Mouse (Mus musculus) MEL (cell line): ENCODE results near the gene AC124108.1. TPM values are rescaled to one million over a fixed set of nuclear protein-coding genes. Genes with fewer than 3 reads are reported as not detected.

Experiments
- DNase-seq: peaks from one replicate; pipeline ENCODE4 v3.0.0; 2011; ENCODE audit warnings: low read depth, low spot score
- H3K27ac ChIP-seq: 2 replicates; pipeline ENCODE4 v1.5.1; 2012; ENCODE audit warnings: low read depth, mild to moderate bottlenecking, control low read depth, low read length, moderate library complexity; ENCODE audit not compliant: control insufficient read depth
- H3K27me3 ChIP-seq, 2 experiments: fragments of 150-350 bp in 1 of 2; sonication (generic) in 1 of 2; 2 replicates each; pipeline ENCODE4 v1.6.1; 2012; ENCODE audit warnings: low read length in 2 of 2, mild to moderate bottlenecking in 2 of 2, improper control_type of control experiment in 1 of 2, moderate library complexity in 1 of 2; ENCODE audit not compliant: insufficient read depth in 2 of 2, control insufficient read depth in 1 of 2
- H3K36me3 ChIP-seq, 2 experiments: 2 replicates each; pipeline ENCODE4 v1.6.1; 2012 to 2014; ENCODE audit warnings: low read length in 2 of 2, improper control_type of control experiment in 1 of 2, inconsistent platforms in 1 of 2, mild to moderate bottlenecking in 1 of 2; ENCODE audit not compliant: insufficient read depth in 2 of 2, control insufficient read depth in 1 of 2
- H3K4me1 ChIP-seq, 2 experiments: fragments of 150-350 bp in 1 of 2; sonication (generic) in 1 of 2; 2 replicates each; pipeline ENCODE4 v1.6.1; 2012; ENCODE audit warnings: low read length in 2 of 2, improper control_type of control experiment in 1 of 2, mild to moderate bottlenecking in 1 of 2; ENCODE audit not compliant: insufficient read depth in 2 of 2, control insufficient read depth in 1 of 2
- H3K4me3 ChIP-seq, 2 experiments: fragments of 150-350 bp in 1 of 2; sonication (generic) in 1 of 2; 2 replicates each; pipeline ENCODE4 v1.5.1; 2012; ENCODE audit warnings: low read depth in 2 of 2, low read length in 2 of 2, mild to moderate bottlenecking in 2 of 2, moderate library complexity in 2 of 2, control low read depth in 1 of 2, improper control_type of control experiment in 1 of 2; ENCODE audit not compliant: control insufficient read depth in 1 of 2, insufficient read depth in 1 of 2
- H3K79me2 ChIP-seq: 2 replicates; pipeline ENCODE4 v1.6.1; 2012; ENCODE audit warnings: mild to moderate bottlenecking, low read length, moderate library complexity; ENCODE audit not compliant: control insufficient read depth, poor library complexity, insufficient read depth
- H3K9ac ChIP-seq: 2 replicates; pipeline ENCODE4 v1.6.1; 2012; ENCODE audit warnings: low read depth, mild to moderate bottlenecking, control low read depth, low read length, moderate library complexity; ENCODE audit not compliant: control insufficient read depth, poor library complexity, severe bottlenecking
- H3K9me3 ChIP-seq: fragments of 150-350 bp; sonication (generic); replicated peaks from 2 replicates; pipeline ENCODE4 v1.6.1; 2012; ENCODE audit warnings: mild to moderate bottlenecking, low read length, improper control_type of control experiment, moderate library complexity; ENCODE audit not compliant: insufficient read depth
- CHD2 ChIP-seq: IDR thresholded peaks from 2 replicates; pipeline ENCODE4 v1.6.1; 2011; ENCODE audit warnings: low read length, improper control_type of control experiment
- E2F4 ChIP-seq: IDR thresholded peaks from 2 replicates; pipeline ENCODE4 v1.6.1; 2011; ENCODE audit warnings: low read depth, low read length, improper control_type of control experiment, borderline replicate concordance
- EP300 ChIP-seq, 2 experiments: IDR thresholded peaks; 2 replicates each; pipeline ENCODE4 v1.6.1; 2011; ENCODE audit warnings: improper control_type of control experiment in 2 of 2, low read length in 2 of 2, low read depth in 1 of 2, mild to moderate bottlenecking in 1 of 2
- GABPA ChIP-seq: IDR thresholded peaks from 2 replicates; pipeline ENCODE4 v1.6.1; 2012; ENCODE audit warnings: low read depth, mild to moderate bottlenecking, inconsistent platforms, low read length, improper control_type of control experiment, moderate library complexity
- GATA1 ChIP-seq: IDR thresholded peaks from 2 replicates; pipeline ENCODE4 v1.6.1; 2011; ENCODE audit warnings: low read depth, low read length, improper control_type of control experiment
- HCFC1 ChIP-seq: IDR thresholded peaks from 2 replicates; pipeline ENCODE4 v1.6.1; 2012; ENCODE audit warnings: low read depth, mild to moderate bottlenecking, inconsistent platforms, low read length, improper control_type of control experiment, moderate library complexity
- JUND ChIP-seq: IDR thresholded peaks from 2 replicates; pipeline ENCODE4 v1.6.1; 2011; ENCODE audit warnings: low read depth, mild to moderate bottlenecking, improper control_type of control experiment, low read length
- MAFK ChIP-seq: IDR thresholded peaks from 2 replicates; pipeline ENCODE4 v1.6.1; 2011; ENCODE audit warnings: low read depth, mild to moderate bottlenecking, low read length, improper control_type of control experiment, borderline replicate concordance
- MAX ChIP-seq: IDR thresholded peaks from 2 replicates; pipeline ENCODE4 v1.6.1; 2011; ENCODE audit warnings: low read length, improper control_type of control experiment
- MEF2A ChIP-seq: IDR thresholded peaks from 2 replicates; pipeline ENCODE4 v1.6.1; 2014; ENCODE audit warnings: low read depth, mild to moderate bottlenecking, inconsistent platforms, low read length, improper control_type of control experiment; ENCODE audit not compliant: poor library complexity, insufficient replicate concordance, severe bottlenecking; ENCODE audit errors: extremely low read depth
- MYC ChIP-seq: IDR thresholded peaks from 2 replicates; pipeline ENCODE4 v1.6.1; 2011; ENCODE audit warnings: low read depth, mild to moderate bottlenecking, low read length, improper control_type of control experiment, moderate library complexity
- NELFE ChIP-seq: IDR thresholded peaks from 2 replicates; pipeline ENCODE4 v1.6.1; 2011; ENCODE audit warnings: low read depth, low read length, improper control_type of control experiment
- POLR2A ChIP-seq, 2 experiments: IDR thresholded peaks; 2 replicates each; pipeline ENCODE4 v1.6.1; 2011 to 2012; ENCODE audit warnings: low read length in 2 of 2, mild to moderate bottlenecking in 2 of 2, control low read depth in 1 of 2, improper control_type of control experiment in 1 of 2, low read depth in 1 of 2, moderate library complexity in 1 of 2; ENCODE audit not compliant: control insufficient read depth in 1 of 2, insufficient read depth in 1 of 2, poor library complexity in 1 of 2
- POLR2AphosphoS2 ChIP-seq: IDR thresholded peaks from 2 replicates; pipeline ENCODE4 v1.6.1; 2011; ENCODE audit warnings: low read length, improper control_type of control experiment
- POLR2AphosphoS5 ChIP-seq: IDR thresholded peaks from 2 replicates; pipeline ENCODE4 v1.6.1; 2012; ENCODE audit warnings: low read depth, borderline replicate concordance, mild to moderate bottlenecking, inconsistent platforms, low read length, moderate library complexity, mixed read lengths
- RCOR1 ChIP-seq: IDR thresholded peaks from 2 replicates; pipeline ENCODE4 v1.6.1; 2012; ENCODE audit warnings: low read depth, mild to moderate bottlenecking, inconsistent platforms, low read length, improper control_type of control experiment
- SIN3A ChIP-seq: IDR thresholded peaks from 2 replicates; pipeline ENCODE4 v1.6.1; 2012; ENCODE audit warnings: low read length, improper control_type of control experiment, inconsistent platforms
- SMC3 ChIP-seq: IDR thresholded peaks from 2 replicates; pipeline ENCODE4 v1.6.1; 2011; ENCODE audit warnings: low read depth, low read length, improper control_type of control experiment
- TAL1 ChIP-seq: IDR thresholded peaks from 2 replicates; pipeline ENCODE4 v1.6.1; 2012; ENCODE audit warnings: mild to moderate bottlenecking, inconsistent platforms, low read length, moderate library complexity, mixed read lengths
- TBP ChIP-seq: IDR thresholded peaks from 2 replicates; pipeline ENCODE4 v1.8.0; 2011; ENCODE audit warnings: low read depth, low read length, improper control_type of control experiment
- ZNF384 ChIP-seq: IDR thresholded peaks from 2 replicates; pipeline ENCODE4 v1.6.1; 2012; ENCODE audit warnings: low read depth, mild to moderate bottlenecking, inconsistent platforms, low read length, improper control_type of control experiment
- polyA plus RNA-seq, 2 experiments: library from polyadenylated mRNA; stranded (reverse) in 1 of 2; unstranded in 1 of 2; fragments of >175 nt in 1 of 2; fragments of >200 nt in 1 of 2; gene quantifications; 2 replicates each; pipeline versions ENCODE4 v1.2.1 to v1.2.4; 2012; ENCODE audit warnings: low replicate concordance in 2 of 2, low read depth in 1 of 2; ENCODE audit not compliant: insufficient read length in 2 of 2, insufficient read depth in 1 of 2, missing spikeins in 1 of 2
- total RNA-seq: library from RNA; depleted of rRNA; stranded (reverse); fragments of 300-350 nt; gene quantifications from 2 replicates; pipeline ENCODE4 v1.2.3, GENCODE M21; 2012

AC124108.1 gene
- total and polyA plus RNA-seq, 3 experiments: not detected

- Histone ChIP-seq H3K4me3 (no peak overlapping the region), H3K4me1 (no peaks in the 10 kb centered on the region), H3K9me3 (no peaks in the 10 kb centered on the region), H3K9ac (no peak overlapping the region), H3K27me3 (peaks cover 31 to 40% of the 10 kb centered on the region in 2 experiments), H3K36me3 (no peaks in the 10 kb centered on the region), H3K27ac (no peak overlapping the region), H3K79me2 (no peaks in the 10 kb centered on the region)
- TF ChIP-seq EP300 (IDR thresholded peaks at IDR 0.05; ENCODE audit: low read depth in 1 of 2, low read length in 2 of 2) (no peak), SIN3A (no peak), POLR2AphosphoS2 (no peak), GABPA (no peak), POLR2AphosphoS5 (no peak), ZNF384 (no peak), NELFE (no peak), MAX (no peak), SMC3 (no peak), RCOR1 (no peak), GATA1 (no peak), CHD2 (no peak)
- DNase-seq: no peak
Observed at GRCm38 (mm10) chr1:132201511-132201860, 10.2 kb downstream of the AC124108.1 start.

GRCm38 (mm10) chr1:132201936-132202335 lies 10.7 kb downstream of the AC124108.1 start:
- peaks cover 31 to 42% of the 10 kb centered on the region in 2 experiments for H3K27me3 ChIP-seq
- no peaks in the 10 kb centered on the region for H3K9me3 ChIP-seq
- H3K79me2 ChIP-seq: no peaks in the 10 kb centered on the region
- no peak overlapping the region for H3K9ac ChIP-seq
- H3K27ac ChIP-seq: no peak overlapping the region
- no peak overlapping the region for H3K4me3 ChIP-seq
- no peaks in the 10 kb centered on the region for H3K4me1 ChIP-seq
- no peak for TF ChIP-seq EP300 (IDR thresholded peaks at IDR 0.05; ENCODE audit: low read depth in 1 of 2, low read length in 2 of 2)
- TF ChIP-seq GATA1: no peak
- no peak for TF ChIP-seq MEF2A
- no peak for TF ChIP-seq TBP
- TF ChIP-seq HCFC1: no peak
- no peak for TF ChIP-seq POLR2A (IDR thresholded peaks at IDR 0.05; ENCODE audit: control insufficient read depth in 1 of 2, insufficient read depth in 1 of 2, low read depth in 1 of 2, low read length in 2 of 2, poor library complexity in 1 of 2)
- TF ChIP-seq RCOR1: no peak
- TF ChIP-seq MYC: no peak
- no peak for TF ChIP-seq CHD2
- no peak for TF ChIP-seq E2F4
- no peak for TF ChIP-seq JUND
- TF ChIP-seq NELFE: no peak
- no peak for TF ChIP-seq MAFK
- TF ChIP-seq TAL1: no peak
- no peak for DNase-seq
- H3K36me3 ChIP-seq: no peaks in the 10 kb centered on the region
